21 mouse cellular contexts compared by ENCODE assay signal in genomic region chr14:98827490-98827889, GRCm38 (mm10).
"Had no signal": no experiment of that assay in that cellular context is flagged by ENCODE, and none has a peak within 500 bp of the region (broad histone marks: within the 10 kb centered on the region; RNA-seq: fewer than 3 reads in every experiment).

No protein-coding gene starts in this region.

- H3K27me3 ChIP-seq: intestine, embryonic 15.5 days; limb, embryonic 13.5 days; liver, embryonic 12.5 days; liver, embryonic 15.5 days; lung, embryonic 15.5 days had no signal

- H3K9ac ChIP-seq: intestine, embryonic 15.5 days; limb, embryonic 13.5 days; liver, embryonic 12.5 days; liver, embryonic 15.5 days; lung, embryonic 15.5 days had no signal

- H3K27ac ChIP-seq: intestine, embryonic 15.5 days; layer of hippocampus, adult 2 months; limb, embryonic 10.5 days; limb, embryonic 13.5 days; liver, embryonic 12.5 days; liver, embryonic 15.5 days; lung, embryonic 15.5 days; stomach, postnatal 0 days had no signal

- H3K36me3 ChIP-seq: intestine, embryonic 15.5 days; limb, embryonic 10.5 days; limb, embryonic 13.5 days; liver, embryonic 12.5 days; liver, embryonic 15.5 days; lung, embryonic 15.5 days had no signal

- H3K4me1 ChIP-seq: intestine, embryonic 15.5 days; liver, embryonic 12.5 days; liver, embryonic 15.5 days; lung, embryonic 15.5 days had no signal

- ATAC-seq: intestine, embryonic 15.5 days; liver, embryonic 12.5 days had no signal

- H3K4me3 ChIP-seq: intestine, embryonic 15.5 days; layer of hippocampus, adult 2 months; limb, embryonic 10.5 days; limb, embryonic 13.5 days; liver, embryonic 12.5 days; liver, embryonic 15.5 days; lung, embryonic 15.5 days had no signal

- DNase-seq: kidney, adult 11 months; kidney, postnatal 10 days; layer of hippocampus, adult 9-11 months; liver; lung, adult 18-20 months; lung, postnatal 14 days; lung, postnatal 4 days; midbrain, embryonic 14.5 days; right cerebral cortex, adult 18-20 months; right cerebral cortex, postnatal 14 days; right cerebral cortex, postnatal 4 days; thymus, postnatal 25 days had no signal

- H3K9me3 ChIP-seq: intestine, embryonic 15.5 days; limb, embryonic 10.5 days; limb, embryonic 13.5 days; liver, embryonic 12.5 days; liver, embryonic 15.5 days; lung, embryonic 15.5 days had no signal

- H3K4me2 ChIP-seq: intestine, embryonic 15.5 days; limb, embryonic 13.5 days; liver, embryonic 12.5 days; liver, embryonic 15.5 days; lung, embryonic 15.5 days; midbrain, embryonic 11.5 days had no signal
